Mouse (Mus musculus) urinary bladder, adult 2 months (tissue): ENCODE data around the gene Gm5592. TPM values are rescaled to one million over a fixed set of nuclear protein-coding genes. Genes with fewer than 3 reads are reported as not detected.
"Not testable (repeated sequence)": the region's sequence is repeated elsewhere in the genome, so short reads cannot be mapped to it uniquely, and the experiment has no call there.

Experiments
- DNase-seq: peaks from one replicate; pipeline ENCODE4 v3.0.0; 2022; ENCODE audit warnings: low spot score
- polyA plus RNA-seq: library from polyadenylated mRNA; depleted of rRNA; stranded (reverse); fragments of >200 nt; gene quantifications from 2 replicates; pipeline ENCODE4 v1.2.3, GENCODE M21; 2012; rRNA removed

Gm5592 gene
- polyA plus RNA-seq, result not detected in 2 replicates

- DNase-seq, result not testable (repeated sequence)
Observed at GRCm38 (mm10) chr7:41153541-41153940, at the start of gene Gm5592. Gm5592 (plus strand) TSS chr7:41153841.

- not testable (repeated sequence) for DNase-seq
Observed at GRCm38 (mm10) chr7:41155806-41156205, 2.2 kb downstream of the Gm5592 start.

GRCm38 (mm10) chr7:41157879-41158278 is 4.2 kb downstream of the Gm5592 start:
- DNase-seq, result not testable (repeated sequence)

- DNase-seq, result not testable (repeated sequence)
Observed at GRCm38 (mm10) chr7:41158562-41158961, 4.9 kb downstream of the Gm5592 start.

- no peak for DNase-seq
Observed at GRCm38 (mm10) chr7:41193671-41194070, 40.0 kb downstream of the Gm5592 start.

Other genes starting within 250 kb of the Gm5592 start
- gene 4930433I11Rik, start 166.3 kb upstream of the Gm5592 start, polyA plus RNA-seq, result not detected in 2 replicates
- not detected in 2 replicates for gene Gm4884, start 121.1 kb upstream of the Gm5592 start, polyA plus RNA-seq
- 13.7 and 13.9 TPM in 2 replicates for gene AI987944, start 239.5 kb downstream of the Gm5592 start, polyA plus RNA-seq